Mouse (Mus musculus): ENCODE results near the gene Pmis2. TPM values are rescaled to one million over a fixed set of nuclear protein-coding genes. Genes with fewer than 3 reads are reported as not detected.

The Pmis2 gene
- total RNA-seq, 2 experiments from 2014 or later: not detected

DNA sequence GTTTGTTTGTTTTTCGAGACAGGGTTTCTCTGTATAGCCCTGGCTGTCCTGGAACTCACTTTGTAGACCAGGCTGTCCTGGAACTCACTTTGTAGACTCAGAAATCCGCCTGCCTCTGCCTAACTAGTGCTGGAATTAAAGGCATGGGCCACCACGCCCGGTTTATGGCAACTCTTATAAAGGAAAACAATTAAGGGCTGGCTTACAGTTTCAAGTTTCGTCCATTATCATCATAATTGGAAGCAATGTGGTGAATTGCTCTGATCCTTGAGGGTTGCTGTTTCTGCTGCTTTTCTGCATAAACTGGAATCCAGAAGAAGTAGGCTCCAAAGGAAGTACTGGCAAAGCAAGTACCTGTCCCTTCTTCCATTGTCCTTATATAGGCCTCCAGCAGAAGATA, 44.8 kb downstream of the Pmis2 start:
- DNase-seq (ENCODE audit: extremely low spot score in 1 of 2, low spot score in 2 of 2): no peak
- H3K4me3 ChIP-seq: no peak overlapping the region; the same call in 1 of the 2 replicates
- TF ChIP-seq CTCF (IDR thresholded peaks at IDR 0.05): no peak
- H3K27ac ChIP-seq: no peak overlapping the region; the same call in 1 of the 2 replicates
- intact Hi-C loops (cut with DNase I): loop anchor here (5.0 kb wide), 1 partner anchor 39 kb away; the partner anchor contains the start of gene Kmt2b

DNA sequence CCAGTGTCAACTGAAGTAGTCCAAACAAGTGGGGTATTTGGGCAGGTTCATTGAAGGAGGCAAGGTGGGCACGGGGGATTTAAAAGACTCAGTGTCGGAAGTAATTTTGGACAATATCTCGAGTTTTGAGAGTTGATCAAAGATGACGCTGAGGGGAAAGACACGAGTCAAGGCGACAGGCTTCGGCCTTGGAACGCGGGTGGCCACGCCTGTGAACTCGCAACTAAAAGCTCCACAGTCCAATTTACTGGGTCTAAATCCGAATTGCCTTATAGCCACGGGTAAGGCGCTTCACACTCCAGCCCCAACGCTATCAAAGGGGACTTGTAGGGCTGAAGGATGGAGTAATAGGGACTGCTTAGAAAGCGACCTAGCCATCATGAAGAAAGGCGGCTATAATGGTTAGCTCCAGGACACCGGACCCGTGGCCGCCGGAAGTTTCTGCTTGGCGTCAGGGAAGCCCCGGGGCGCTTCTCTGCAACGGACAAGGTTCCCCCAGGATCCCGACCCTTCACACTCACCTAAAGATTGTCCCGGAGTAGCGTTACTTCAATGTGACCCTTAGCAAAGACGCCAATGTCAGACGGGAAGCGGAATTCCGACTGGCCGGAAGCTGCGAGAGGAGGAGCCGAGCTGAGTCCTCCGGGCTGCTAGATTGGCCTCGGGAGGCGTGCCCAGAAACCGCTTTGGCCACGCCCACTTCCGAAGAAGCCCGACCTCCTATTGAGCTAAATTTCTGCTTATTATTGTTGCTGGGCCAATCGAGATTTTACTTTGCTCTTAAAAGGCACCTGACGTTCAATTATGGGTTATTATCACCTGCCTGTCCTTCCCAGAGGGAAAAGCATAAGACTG, 45.6 kb downstream of the Pmis2 start, which contains the start of gene Cox6b1:
Gene Cox6b1, minus strand, starts transcription at position 622 of the 855 bp plus-strand sequence.
- TF ChIP-seq CTCF (IDR thresholded peaks at IDR 0.05): no peak
- peak; percentile 80 to 85 for DNase-seq (ENCODE audit: extremely low spot score in 1 of 2, low spot score in 2 of 2)
- intact Hi-C loops (cut with DNase I): loop anchor here (5.0 kb wide), 1 partner anchor 38 kb away; the partner anchor contains the start of gene Kmt2b

More for the DNA sequence above, 45.6 kb downstream of the Pmis2 start, which contains the start of gene Cox6b1:
- Histone ChIP-seq H3K27ac (peak within 1 kb of the TSS; percentile 91), H3K4me3 (peak within 1 kb of the TSS; percentile 89)

Other genes starting within 250 kb of the Pmis2 start
- 1 to 10 TPM; 3.9 to 5.1 TPM for gene Nfkbid, start 249.9 kb downstream of the Pmis2 start, total RNA-seq (2021)
- 1,000 to 10,000 TPM; 1,205 to 1,260 TPM for gene Aplp1, start 226.1 kb downstream of the Pmis2 start, total RNA-seq (2021)
- gene Kirrel2, start 213.9 kb downstream of the Pmis2 start, total RNA-seq (2021): 10 to 100 TPM; 11.0 to 11.9 TPM
- gene Nphs1, start 213.3 kb downstream of the Pmis2 start, total RNA-seq (2021): 1 to 10 TPM in 1 of 2 experiments, under 1 TPM in 1; 0.79 to 1.1 TPM
- gene Prodh2, start 178.0 kb downstream of the Pmis2 start, total RNA-seq (2021): not detected
- gene Arhgap33, start 136.5 kb downstream of the Pmis2 start, total RNA-seq (2021): 100 to 1,000 TPM; 182 to 220 TPM
- 1 to 10 TPM; 4.4 to 5.0 TPM for gene Hspb6, start 119.4 kb downstream of the Pmis2 start, total RNA-seq (2021)
- 1 to 10 TPM; 4.9 to 5.2 TPM for gene Proser3, start 119.3 kb downstream of the Pmis2 start, total RNA-seq (2021)
- 10 to 100 TPM; 42.9 to 43.2 TPM for gene Lin37, start 111.8 kb downstream of the Pmis2 start, total RNA-seq (2021)
- gene U2af1l4, start 108.3 kb downstream of the Pmis2 start, total RNA-seq (2021): 10 to 100 TPM; 67.4 to 74.4 TPM
- 1 to 10 TPM; 6.4 to 8.8 TPM for gene Gm49396, start 108.3 kb downstream of the Pmis2 start, total RNA-seq (2021)
- 10 to 100 TPM; 84.9 to 93.8 TPM for gene Psenen, start 108.0 kb downstream of the Pmis2 start, total RNA-seq (2021)
- 1 to 10 TPM; 3.8 to 6.6 TPM for gene Igflr1, start 106.2 kb downstream of the Pmis2 start, total RNA-seq (2021)
- 10 to 100 TPM; 53.4 to 57.4 TPM for gene Kmt2b, start 82.9 kb downstream of the Pmis2 start, total RNA-seq (2021)
- gene Zbtb32, start 72.7 kb downstream of the Pmis2 start, total RNA-seq (2021): not detected
- under 1 TPM; 0.48 to 0.96 TPM for gene Upk1a, start 58.8 kb downstream of the Pmis2 start, total RNA-seq (2021)
- gene Cox6b1, start 45.5 kb downstream of the Pmis2 start, total RNA-seq (2021): 100 to 1,000 TPM; 565 to 587 TPM
- gene Etv2, start 35.8 kb downstream of the Pmis2 start, total RNA-seq (2021): not detected
- gene Rbm42, start 21.3 kb downstream of the Pmis2 start, total RNA-seq (2021): 10 to 100 TPM; 67.7 to 67.8 TPM
- gene Haus5, start 6.6 kb downstream of the Pmis2 start, total RNA-seq (2021): 1 to 10 TPM; 4.7 to 5.2 TPM
- not detected for gene 2200002J24Rik, start 27.3 kb upstream of the Pmis2 start, total RNA-seq (2021)
- under 1 TPM; 0.70 TPM for gene Atp4a, start 40.6 kb upstream of the Pmis2 start, total RNA-seq (2021)
- gene Tmem147, start 57.9 kb upstream of the Pmis2 start, total RNA-seq (2021): 100 to 1,000 TPM; 119 to 127 TPM
- gene Gapdhs, start 72.1 kb upstream of the Pmis2 start, total RNA-seq (2021): not detected
- 1 to 10 TPM; 7.8 to 8.7 TPM for gene Sbsn, start 79.9 kb upstream of the Pmis2 start, total RNA-seq (2021)
- gene Dmkn, start 92.2 kb upstream of the Pmis2 start, total RNA-seq (2021): 1 to 10 TPM; 1.9 to 2.1 TPM
- not detected for gene Krtdap, start 116.3 kb upstream of the Pmis2 start, total RNA-seq (2021)
- gene Ffar2, start 152.2 kb upstream of the Pmis2 start, total RNA-seq (2021): not detected
- gene Ffar3, start 184.6 kb upstream of the Pmis2 start, total RNA-seq (2021): not detected
- not detected for gene Ffar1, start 190.0 kb upstream of the Pmis2 start, total RNA-seq (2021)
- not detected for gene Cd22, start 208.7 kb upstream of the Pmis2 start, total RNA-seq (2021)
- gene Mag, start 243.3 kb upstream of the Pmis2 start, total RNA-seq (2021): 10 to 100 TPM; 91.1 to 93.1 TPM

Measured in left cerebral cortex, adult 2 months (tissue).